Mouse (Mus musculus): Measurements from ENCODE around the gene Osbpl10.

Osbpl10 gene

DNA sequence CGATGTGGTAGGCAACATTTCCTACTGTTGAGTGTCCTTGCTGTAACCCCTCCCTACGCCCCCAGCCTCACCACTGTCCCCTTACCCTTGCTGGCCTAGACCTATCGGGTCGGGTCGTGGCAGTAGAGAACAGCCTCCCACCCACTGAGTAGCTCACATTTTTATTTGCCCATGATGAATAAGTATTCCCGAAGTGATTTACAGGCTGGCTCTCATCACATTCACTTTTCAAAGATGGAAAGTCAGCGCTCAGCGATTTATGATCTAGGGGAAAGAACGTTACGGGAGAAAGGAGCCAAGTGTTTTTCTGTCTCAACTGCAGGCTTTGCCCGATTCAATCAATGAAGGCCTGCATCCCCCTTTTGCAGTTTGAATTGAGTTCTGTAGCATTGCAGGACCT lies 208.0 kb downstream of the Osbpl10 start:
- in situ Hi-C loops (cut with MboI; ENCODE audit: low pct_unique_long_range_greater_than_20kb in 1 of 2, low sequenced_read_pairs in 2 of 2, unreplicated experiment in 1 of 2): no loop called here

DNA sequence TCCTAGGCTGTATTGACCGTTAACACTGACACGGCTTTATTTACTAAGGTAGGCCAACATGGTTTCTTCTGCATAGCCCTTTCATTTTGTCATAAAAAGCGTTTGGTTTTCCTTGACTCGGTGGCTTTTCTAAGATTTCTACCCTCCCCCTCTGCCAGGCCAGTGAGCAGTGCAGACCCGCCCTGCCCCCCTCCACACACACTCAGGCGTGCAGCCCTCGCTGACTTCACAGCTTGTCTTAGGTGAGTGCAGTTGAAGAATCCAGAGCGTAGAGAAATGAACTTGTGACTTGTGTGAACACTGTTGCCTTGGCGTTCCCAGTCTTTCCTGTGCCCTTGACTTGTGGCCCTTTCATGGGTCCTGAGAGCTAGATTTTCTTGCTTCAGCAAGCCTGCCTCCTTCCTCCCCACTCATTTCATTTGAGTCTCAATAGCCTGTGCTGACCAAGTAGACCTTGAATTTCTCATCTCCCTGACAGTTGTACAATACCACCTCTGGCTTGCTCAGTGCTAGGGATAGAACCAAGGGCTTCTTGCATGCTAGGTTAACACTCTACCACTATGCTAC lies 212.1 kb downstream of the Osbpl10 start:
- in situ Hi-C loops (cut with MboI; ENCODE audit: low pct_unique_long_range_greater_than_20kb in 1 of 2, low sequenced_read_pairs in 2 of 2, unreplicated experiment in 1 of 2): no loop called here

DNA sequence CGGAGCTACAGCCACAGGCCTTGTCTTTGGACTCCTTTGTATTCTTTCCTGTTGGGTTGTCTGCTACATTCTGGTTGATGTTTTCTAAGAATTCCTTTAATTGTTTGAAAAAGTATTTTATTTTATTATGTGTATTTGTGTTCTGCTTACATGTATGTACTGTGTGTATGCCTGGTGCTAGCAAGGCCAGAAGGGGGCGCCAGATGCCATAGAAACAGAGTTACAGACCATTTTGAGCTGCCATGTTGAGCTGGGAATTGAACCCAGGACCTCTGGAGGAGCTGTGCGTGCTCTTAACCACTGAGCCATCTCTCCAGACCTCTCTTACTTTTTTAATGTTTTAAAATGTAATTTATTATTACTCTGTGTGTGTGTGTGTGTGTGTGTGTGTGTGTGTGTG lies 214.5 kb downstream of the Osbpl10 start:
- in situ Hi-C loops (cut with MboI; ENCODE audit: low pct_unique_long_range_greater_than_20kb in 1 of 2, low sequenced_read_pairs in 2 of 2, unreplicated experiment in 1 of 2): no loop called here

DNA sequence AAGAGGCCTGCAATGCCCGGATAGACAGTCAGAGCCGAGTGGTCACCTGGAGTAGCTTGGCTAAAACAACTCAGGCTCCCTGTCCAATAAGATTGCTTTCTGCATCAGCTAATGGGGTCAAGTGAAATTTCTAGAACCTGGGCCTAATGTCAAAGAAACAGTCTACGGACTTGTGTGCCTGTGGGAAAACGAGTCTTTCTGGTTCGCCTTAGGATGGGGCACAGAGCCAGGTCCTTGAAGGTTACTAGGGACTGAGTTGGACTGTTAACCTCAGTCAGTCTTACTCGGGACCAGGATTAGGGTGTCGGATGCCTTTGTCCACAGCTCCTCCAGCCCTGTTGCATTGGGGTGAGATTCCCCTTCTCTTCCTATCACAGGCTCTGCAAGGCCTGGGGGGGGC lies 218.7 kb downstream of the Osbpl10 start:
- in situ Hi-C loops (cut with MboI; ENCODE audit: low pct_unique_long_range_greater_than_20kb in 1 of 2, low sequenced_read_pairs in 2 of 2, unreplicated experiment in 1 of 2): no loop called here

DNA sequence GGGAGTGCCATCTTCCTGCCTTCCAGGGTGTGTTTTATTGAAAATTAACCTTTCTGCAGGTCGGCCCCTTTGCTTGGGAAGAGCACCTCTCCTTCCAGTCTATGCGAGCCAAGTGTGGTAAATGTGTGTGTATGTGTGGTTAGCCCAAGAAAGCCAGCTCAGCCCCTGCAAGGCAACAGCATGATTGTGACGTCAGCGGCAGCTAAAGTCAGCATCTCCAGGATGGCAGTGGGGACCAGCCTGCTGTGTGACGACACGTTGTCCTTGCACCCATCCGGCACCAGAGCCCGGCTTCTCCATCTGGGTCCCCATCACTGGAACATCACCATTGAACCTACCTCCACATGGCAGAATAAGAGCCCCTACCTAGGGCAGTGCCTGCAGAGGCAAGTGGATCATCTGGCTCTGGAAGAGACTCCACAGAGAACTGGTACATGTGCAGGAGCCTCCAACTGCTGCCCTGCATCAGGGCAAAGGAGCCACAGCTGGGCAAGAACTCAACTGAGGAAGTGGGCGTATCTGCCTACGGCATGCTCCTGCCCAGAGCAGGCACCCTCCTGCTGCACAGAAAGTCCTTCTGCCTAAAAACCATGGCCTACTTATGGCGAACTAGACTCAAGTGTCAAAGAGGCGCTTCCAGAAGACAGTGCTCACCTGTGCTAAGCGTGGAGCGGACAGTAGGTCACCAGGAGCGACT lies 221.9 kb downstream of the Osbpl10 start:
- in situ Hi-C loops (cut with MboI; ENCODE audit: low pct_unique_long_range_greater_than_20kb in 1 of 2, low sequenced_read_pairs in 2 of 2, unreplicated experiment in 1 of 2): no loop called here

DNA sequence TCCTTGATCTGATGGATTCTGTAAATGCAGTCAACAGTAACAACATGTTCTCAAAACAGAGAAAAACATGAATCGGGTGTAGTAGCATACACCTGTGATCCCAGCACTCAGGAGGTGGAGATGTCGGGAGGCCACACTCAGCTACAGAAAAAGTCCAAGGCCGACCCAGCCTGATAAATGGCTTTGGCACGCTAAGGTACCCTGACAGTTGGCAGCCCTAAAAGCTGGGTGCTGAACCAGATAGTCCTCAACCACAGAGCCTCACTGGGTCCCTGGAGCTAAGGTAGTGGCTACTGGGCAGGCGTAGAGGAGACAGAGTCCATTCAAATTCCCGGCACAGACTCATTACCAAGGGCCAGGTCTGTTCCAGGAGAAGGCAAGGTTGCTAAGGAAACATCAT lies 222.9 kb downstream of the Osbpl10 start:
- in situ Hi-C loops (cut with MboI; ENCODE audit: low pct_unique_long_range_greater_than_20kb in 1 of 2, low sequenced_read_pairs in 2 of 2, unreplicated experiment in 1 of 2): no loop called here

DNA sequence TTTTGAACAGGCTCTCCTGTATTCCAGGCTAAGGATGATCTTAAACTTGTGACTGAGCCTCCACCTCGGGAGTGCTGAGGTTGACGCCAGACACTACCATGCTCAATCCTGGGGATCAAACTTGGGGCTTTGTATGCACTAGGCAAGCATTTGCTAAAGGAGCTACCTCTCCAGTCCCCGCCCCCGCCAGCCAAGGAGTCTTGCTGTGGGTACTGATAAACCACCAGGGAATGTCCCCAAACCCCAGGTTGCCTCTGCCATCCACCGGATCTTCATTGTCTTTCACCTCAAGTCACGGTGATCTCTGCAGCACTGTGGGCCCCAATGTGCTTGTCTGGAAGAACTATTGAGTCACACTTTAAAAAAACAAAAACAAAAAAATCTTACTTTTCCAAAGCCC lies 224.8 kb downstream of the Osbpl10 start:
- in situ Hi-C loops (cut with MboI; ENCODE audit: low pct_unique_long_range_greater_than_20kb in 1 of 2, low sequenced_read_pairs in 2 of 2, unreplicated experiment in 1 of 2): no loop called here

DNA sequence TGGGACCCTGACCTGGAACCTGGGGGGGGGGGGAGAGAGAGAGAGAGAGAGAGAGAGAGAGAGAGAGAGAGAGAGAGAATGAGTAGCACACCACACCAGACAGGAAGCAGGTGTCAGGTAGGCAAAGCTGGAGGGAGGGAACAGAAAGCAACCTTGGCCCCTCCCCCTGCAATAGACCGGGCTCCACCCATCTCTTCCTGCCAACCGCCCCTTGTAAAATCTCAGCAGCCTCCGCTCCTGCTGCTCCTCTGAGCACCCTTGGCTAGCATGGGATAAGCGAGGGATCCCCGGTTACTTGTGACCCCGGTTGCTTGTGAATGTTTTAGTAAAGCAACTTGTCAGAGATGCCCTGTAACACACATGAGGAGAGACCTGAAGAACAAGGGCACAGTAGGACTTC lies 227.1 kb downstream of the Osbpl10 start:
- in situ Hi-C loops (cut with MboI; ENCODE audit: low pct_unique_long_range_greater_than_20kb in 1 of 2, low sequenced_read_pairs in 2 of 2, unreplicated experiment in 1 of 2): no loop called here

DNA sequence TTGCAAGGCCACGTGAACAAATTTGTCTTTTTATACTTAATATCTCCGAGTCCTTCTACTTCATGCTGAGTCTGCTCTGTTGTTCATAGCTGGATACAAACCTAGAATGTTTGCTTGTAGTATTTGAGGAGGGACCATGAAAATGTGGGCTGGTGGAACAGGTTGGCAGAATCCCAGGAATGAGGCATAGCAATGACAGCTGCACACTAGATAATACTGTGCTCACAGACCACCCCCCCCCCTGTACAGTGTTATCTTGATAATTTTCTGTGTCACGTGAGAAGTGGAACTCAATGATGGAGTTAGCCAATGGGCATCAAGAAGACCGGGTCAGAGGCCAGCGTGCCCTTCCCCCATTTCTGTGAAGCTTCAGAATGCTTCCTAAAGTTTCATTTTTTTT lies 227.8 kb downstream of the Osbpl10 start:
- in situ Hi-C loops (cut with MboI; ENCODE audit: low pct_unique_long_range_greater_than_20kb in 1 of 2, low sequenced_read_pairs in 2 of 2, unreplicated experiment in 1 of 2): no loop called here

DNA sequence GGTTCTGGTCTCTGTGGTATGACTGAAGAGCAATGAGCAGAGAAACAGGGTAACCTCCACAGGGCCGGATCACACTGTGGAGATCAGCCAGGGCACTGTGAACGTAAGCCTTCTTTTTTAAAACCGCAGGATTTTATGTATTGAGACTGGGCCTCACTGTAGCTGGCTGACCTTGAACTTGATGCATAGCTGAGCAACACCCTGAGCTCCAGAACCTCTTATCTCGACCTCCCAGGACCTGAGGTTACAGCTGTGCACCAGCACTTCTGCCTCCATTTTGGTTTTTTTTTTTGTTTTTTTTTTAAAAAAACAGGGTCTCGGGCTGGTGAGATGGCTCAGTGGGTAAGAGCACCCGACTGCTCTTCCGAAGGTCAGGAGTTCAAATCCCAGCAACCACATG lies 231.4 kb downstream of the Osbpl10 start:
- in situ Hi-C loops (cut with MboI; ENCODE audit: low pct_unique_long_range_greater_than_20kb in 1 of 2, low sequenced_read_pairs in 2 of 2, unreplicated experiment in 1 of 2): no loop called here

DNA sequence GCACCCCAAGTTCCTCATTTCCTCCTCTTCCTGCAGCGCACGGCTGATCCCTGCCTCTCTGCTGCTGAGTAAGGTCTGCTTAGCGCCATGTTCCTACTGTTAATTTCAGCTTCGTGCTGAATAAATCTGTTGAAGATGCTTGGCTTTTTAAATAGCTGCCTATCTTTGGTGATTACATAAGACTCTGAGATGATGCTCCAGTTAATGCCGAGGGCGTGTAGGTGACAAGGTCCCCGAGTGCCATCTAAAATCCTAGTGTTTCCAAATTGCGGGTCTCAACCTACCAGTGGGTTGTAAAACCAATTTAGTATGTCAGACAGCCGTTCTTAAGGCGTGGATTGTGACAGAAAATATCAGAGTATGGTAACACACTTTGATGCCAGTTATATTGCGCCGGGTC lies 232.2 kb downstream of the Osbpl10 start:
- in situ Hi-C loops (cut with MboI; ENCODE audit: low pct_unique_long_range_greater_than_20kb in 1 of 2, low sequenced_read_pairs in 2 of 2, unreplicated experiment in 1 of 2): no loop called here

DNA sequence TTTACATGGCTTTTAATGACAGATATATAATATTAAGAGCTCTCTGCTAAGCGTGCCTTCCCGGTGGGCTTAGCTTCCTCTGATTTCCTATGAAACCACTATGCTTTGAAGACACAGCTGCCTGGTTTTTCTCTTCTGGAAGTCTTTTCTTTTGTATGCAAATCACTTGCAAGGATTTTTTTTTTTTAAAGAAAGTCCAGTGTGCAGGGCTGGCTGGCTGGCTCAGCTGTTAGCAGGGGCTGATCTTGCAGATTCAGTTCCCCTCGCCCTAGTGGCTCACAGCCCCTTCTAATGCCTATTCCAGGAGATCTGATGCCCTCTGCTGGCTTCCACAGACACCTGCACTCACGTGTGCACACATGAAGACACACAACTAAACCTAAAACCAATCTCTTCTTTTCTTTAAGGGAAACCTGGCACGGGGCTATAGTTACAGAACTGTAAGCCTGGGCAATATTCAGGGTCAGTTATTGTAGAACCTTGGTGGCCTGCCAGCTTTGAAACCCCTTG lies 235.4 kb downstream of the Osbpl10 start:
- in situ Hi-C loops (cut with MboI; ENCODE audit: low pct_unique_long_range_greater_than_20kb in 1 of 2, low sequenced_read_pairs in 2 of 2, unreplicated experiment in 1 of 2): no loop called here

DNA sequence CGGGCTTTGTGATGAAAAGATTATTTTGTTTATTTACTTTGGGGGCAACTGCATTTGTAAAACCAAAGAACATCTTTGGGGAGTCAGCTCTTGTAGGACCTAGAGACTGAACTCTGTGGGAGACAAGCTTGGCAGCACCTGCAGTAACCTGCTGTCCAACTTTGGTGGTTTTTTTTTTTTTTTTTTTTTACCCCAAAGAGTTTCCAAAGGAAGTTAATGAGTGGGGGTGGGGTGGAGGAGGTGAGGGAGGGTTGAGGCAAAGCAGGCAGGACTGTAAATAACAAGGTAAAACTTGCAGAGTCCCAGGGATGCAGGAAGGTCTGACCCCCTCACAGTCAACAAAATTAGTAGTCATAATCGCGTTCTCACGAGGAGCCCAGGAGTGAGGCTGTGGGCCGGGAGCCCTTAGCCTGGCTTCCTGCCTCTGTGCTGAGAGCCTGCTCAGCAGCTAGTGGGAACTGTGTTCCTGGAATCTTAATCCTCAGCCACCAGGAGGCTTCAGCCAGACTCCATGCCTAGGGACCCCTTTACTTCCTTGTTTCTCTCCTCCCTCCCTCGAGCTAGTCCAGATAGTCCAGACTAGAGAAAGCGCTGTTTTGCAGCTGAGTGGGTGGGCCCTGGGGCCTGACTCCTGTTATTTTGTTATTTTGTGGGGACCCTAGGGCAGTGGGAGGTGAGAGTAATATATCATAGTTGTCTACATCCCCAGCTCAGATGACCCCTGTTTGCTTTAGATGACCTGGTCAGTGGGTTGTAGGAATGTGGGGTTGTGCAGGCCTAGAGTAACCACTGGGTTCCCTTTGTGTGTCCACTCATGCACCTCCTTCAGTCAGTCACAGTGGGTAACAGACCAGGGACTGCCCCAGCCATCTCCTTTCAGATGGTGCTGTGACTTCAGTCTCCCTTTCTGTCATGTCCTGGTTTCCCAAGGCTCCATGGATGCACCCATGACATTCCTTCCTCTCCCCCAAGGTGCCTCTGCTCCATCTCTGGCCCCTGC lies 236.5 kb downstream of the Osbpl10 start:
- in situ Hi-C loops (cut with MboI; ENCODE audit: low pct_unique_long_range_greater_than_20kb in 1 of 2, low sequenced_read_pairs in 2 of 2, unreplicated experiment in 1 of 2): no loop called here

DNA sequence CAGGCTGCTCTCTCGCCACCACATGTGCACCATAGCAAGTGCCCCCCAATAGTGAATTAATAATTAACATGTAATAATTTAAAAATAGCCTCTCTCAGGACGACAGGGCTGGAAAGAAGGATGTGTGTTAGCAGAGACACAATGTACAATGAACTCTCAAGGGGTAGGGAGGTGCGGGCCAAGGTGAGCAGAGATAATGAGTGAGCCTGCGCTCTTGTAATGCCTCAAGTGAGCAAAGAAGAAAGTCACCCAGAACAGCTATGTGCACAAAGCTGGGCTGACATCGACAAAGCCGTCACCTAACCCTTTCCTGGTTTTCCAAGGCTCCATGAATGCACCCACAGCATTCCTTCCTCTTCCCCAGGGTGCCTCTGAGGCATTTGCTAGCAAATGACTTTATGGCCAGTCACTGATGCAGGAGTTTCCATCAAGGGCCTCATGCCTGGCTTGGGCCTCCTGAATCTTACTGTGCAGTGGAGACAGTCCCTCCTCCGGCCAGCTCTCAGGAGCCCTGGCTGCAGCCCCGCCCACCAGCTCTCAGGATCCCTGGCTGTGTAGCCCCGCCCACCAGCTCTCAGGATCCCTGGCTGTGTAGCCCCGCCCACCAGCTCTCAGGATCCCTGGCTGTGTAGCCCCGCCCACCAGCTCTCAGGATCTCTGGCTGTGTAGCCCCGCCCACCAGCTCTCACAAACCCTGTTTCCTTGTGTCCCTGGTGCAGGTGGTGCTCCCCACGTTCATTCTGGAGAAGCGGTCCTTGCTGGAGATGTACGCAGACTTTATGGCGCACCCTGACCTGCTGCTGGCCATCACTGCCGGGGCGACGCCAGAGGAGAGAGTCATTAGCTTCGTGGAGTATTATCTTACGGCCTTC lies 237.7 kb downstream of the Osbpl10 start:
- in situ Hi-C loops (cut with MboI; ENCODE audit: low pct_unique_long_range_greater_than_20kb in 1 of 2, low sequenced_read_pairs in 2 of 2, unreplicated experiment in 1 of 2): no loop called here

DNA sequence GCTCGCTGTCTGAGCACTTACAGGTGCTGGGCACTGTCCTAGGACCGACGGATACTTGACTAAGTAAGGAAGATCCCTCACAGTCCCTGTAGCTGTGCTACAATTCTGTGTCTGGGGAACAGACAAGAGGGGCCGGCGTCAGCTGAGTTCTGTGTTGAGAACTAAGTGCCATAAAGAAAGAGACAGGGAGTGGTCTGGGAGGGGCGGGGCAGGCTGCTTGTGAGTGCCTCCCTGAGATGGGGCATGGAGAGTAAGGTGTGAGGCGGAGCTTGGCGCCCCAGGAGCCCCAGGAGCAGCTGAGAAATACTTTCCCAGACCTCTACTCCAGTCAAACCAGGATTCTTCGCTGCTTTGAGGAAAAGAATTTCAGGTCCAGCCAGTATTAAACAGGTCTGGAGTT lies 239.6 kb downstream of the Osbpl10 start:
- in situ Hi-C loops (cut with MboI; ENCODE audit: low pct_unique_long_range_greater_than_20kb in 1 of 2, low sequenced_read_pairs in 2 of 2, unreplicated experiment in 1 of 2): no loop called here

DNA sequence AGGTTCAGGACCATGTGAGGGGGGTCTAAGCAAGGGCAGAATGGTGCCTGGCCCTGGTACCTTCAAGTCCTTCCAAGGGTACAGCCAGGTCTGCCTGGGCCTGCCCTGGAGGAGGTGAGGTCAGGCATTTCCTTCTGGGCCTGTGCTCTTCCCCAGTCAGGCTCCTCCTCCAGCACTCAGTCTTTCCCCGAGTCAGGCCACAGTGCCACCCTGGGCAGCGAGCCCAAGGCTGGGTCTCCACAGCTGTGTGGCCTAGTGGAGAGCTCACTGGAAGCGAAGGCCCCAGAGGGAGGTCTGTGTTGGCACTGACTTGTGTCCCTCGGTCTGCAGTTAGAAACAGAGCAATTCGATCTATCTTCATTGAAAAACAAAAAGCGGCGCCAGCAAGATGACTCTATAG lies 242.1 kb downstream of the Osbpl10 start:
- in situ Hi-C loops (cut with MboI; ENCODE audit: low pct_unique_long_range_greater_than_20kb in 1 of 2, low sequenced_read_pairs in 2 of 2, unreplicated experiment in 1 of 2): no loop called here

DNA sequence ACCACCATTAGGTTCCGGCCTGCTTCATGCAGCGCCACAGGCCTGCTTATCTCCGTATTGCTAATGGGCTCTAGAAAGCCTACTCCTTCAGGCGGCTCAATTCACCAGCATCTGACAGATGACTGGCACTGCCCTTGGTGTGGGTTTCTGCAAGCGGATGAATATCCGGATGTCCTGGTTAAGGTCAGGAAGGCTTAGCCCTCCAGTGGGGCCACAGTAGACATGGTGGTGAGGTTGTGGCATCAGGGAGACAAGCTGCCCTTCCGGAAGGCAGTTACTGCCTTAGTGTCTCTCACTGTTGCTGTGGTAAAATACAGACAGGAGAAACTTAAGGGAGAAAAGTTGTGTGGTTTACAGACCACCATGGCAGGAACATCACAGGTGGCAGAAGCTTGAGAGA lies 242.9 kb downstream of the Osbpl10 start:
- in situ Hi-C loops (cut with MboI; ENCODE audit: low pct_unique_long_range_greater_than_20kb in 1 of 2, low sequenced_read_pairs in 2 of 2, unreplicated experiment in 1 of 2): no loop called here

DNA sequence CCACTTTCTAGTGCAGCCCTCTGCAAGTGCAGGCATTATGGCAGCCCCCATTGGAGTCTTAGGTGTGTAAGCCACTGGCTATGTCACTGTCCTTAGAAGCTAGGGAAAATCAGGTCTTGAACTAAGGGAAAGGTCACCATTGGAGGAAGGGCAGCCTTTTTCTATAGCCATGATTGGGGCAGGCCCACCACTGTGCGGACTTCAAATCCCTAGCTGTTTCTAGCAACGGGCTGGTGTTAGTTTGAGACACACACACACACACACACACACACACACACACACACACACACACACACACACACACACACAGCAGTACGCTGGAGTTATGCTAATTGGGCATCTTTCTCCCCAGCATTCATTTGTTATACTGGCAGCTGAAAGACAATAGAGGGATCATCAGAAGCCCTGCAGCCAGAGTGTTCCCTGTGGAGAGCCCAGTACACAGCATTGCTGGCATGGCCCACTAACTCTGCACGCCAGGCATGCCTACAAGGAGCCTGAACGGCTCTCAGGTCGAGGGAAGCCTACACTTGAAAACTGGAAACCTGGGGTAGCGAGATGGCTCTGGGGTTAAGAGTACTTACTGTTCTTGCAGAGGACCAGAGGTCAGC lies 246.5 kb downstream of the Osbpl10 start:
- in situ Hi-C loops (cut with MboI; ENCODE audit: low pct_unique_long_range_greater_than_20kb in 1 of 2, low sequenced_read_pairs in 2 of 2, unreplicated experiment in 1 of 2): no loop called here
